Mouse (Mus musculus) E14TG2a.4 (cell line): ENCODE measurements around the gene Selenon.

ENCODE experiments used
- CTCF ChIP-seq: conservative IDR thresholded peaks from 2 replicates; pipeline ENCODE4 v1.5.1; 2014; ENCODE audit warnings: low read length
- NANOG ChIP-seq: IDR thresholded peaks from 2 replicates; pipeline ENCODE4 v1.6.1; 2014; ENCODE audit warnings: borderline replicate concordance, low read length, mixed read lengths

- no peak for TF ChIP-seq CTCF
- TF ChIP-seq NANOG: no peak
Observed at GRCm38 (mm10) chr4:134505303-134505789, 46.6 kb downstream of the Selenon start.
